Mouse (Mus musculus): ENCODE results near the gene Olfr11. TPM values are rescaled to one million over a fixed set of nuclear protein-coding genes. Genes with fewer than 3 reads are reported as not detected.

Olfr11 gene
- not detected for total RNA-seq (2023)

GRCm38 (mm10) chr13:21642418-21642817 lies at the start of gene Olfr11:
TSS of gene Olfr11 (minus strand) at chr13:21642518.

GRCm38 (mm10) chr13:21677305-21677704 lies 35.0 kb upstream of the Olfr11 start, which contains the start of gene Olfr1360:
TSS of gene Olfr1360 (minus strand) at chr13:21677405.

DNA sequence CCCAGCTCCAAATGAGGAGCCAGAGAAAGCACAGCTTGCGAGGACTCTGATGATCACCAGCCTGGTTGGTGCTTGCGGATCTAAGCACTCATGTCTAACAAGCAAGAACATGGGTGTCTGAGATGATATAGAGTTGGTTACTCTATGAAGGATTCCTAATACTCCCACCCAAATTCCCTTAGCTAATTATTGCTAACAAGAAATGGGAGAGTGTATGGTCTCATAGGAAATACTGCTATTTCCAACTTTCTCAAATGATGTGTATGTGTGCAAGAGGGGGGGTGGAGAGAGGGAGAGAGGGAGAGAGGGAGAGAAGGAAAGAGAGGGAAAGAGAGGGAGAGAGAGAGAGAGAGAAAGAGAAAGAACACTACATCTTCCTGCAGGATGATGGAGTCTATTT lies 21.0 kb upstream of the Olfr11 start, which contains the start of gene Olfr1361:
TSS of gene Olfr1361 (minus strand) at position 101 of the 400 bp plus-strand sequence.

DNA sequence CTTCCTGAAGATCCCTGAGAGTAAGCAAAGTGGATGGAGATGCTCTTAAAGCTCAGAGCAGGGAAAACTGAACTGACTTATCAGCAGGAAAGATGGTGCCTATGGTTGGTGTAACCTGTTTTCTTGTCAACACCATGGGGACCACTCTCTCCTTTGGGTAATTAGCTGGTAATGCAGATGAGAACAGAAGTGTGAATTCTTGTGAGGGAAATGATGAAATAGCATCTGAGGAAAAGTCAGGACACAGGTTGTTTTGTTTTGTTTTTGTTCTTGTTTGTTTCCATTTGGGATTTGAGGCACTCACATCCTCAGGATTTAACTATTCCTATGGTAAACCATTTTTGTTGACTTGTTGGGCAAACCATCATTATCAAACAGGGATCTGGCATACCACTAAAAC lies 28.4 kb downstream of the Olfr11 start, which contains the start of gene Olfr1362:
TSS of gene Olfr1362 (minus strand) at position 101 of the 400 bp plus-strand sequence.

Other genes starting within 250 kb of the Olfr11 start
- gene Zkscan3, start 239.8 kb downstream of the Olfr11 start, total RNA-seq (2023), result 47.9 TPM
- gene Pgbd1, start 201.5 kb downstream of the Olfr11 start, total RNA-seq (2023), result 0.38 TPM
- gene Zscan26, start 188.8 kb downstream of the Olfr11 start, total RNA-seq (2023), result 48.0 TPM
- not detected for gene Nkapl, start 174.0 kb downstream of the Olfr11 start, total RNA-seq (2023)
- gene Zkscan4, start 163.6 kb downstream of the Olfr11 start, total RNA-seq (2023), result not detected
- gene Gm10065, start 163.1 kb downstream of the Olfr11 start, total RNA-seq (2023), result not detected
- 3.8 TPM for gene AK157302, start 147.3 kb downstream of the Olfr11 start, total RNA-seq (2023)
- gene Gm11273, start 141.1 kb downstream of the Olfr11 start, total RNA-seq (2023), result 15.9 TPM
- 8.9 TPM for gene Zkscan8, start 111.4 kb downstream of the Olfr11 start, total RNA-seq (2023)
- not detected for gene Olfr1366, start 99.7 kb downstream of the Olfr11 start, total RNA-seq (2023)
- gene Olfr1535, start 82.6 kb downstream of the Olfr11 start, total RNA-seq (2023), result not detected
- not detected for gene Olfr1364, start 60.8 kb downstream of the Olfr11 start, total RNA-seq (2023)
- not detected for gene Olfr1362, start 28.5 kb downstream of the Olfr11 start, total RNA-seq (2023)
- gene Olfr1361, start 20.9 kb upstream of the Olfr11 start, total RNA-seq (2023), result not detected
- gene Olfr1360, start 34.9 kb upstream of the Olfr11 start, total RNA-seq (2023), result not detected
- not detected for gene Olfr1359, start 55.6 kb upstream of the Olfr11 start, total RNA-seq (2023)
- 38.5 TPM for gene Hist1h2bl, start 73.6 kb upstream of the Olfr11 start, total RNA-seq (2023)
- 23.2 TPM for gene Hist1h2ai, start 73.9 kb upstream of the Olfr11 start, total RNA-seq (2023)
- gene Hist1h3h, start 75.1 kb upstream of the Olfr11 start, total RNA-seq (2023), result 51.3 TPM
- gene Hist1h2bm, start 79.5 kb upstream of the Olfr11 start, total RNA-seq (2023), result 9.1 TPM
- gene Hist1h4j, start 92.5 kb upstream of the Olfr11 start, total RNA-seq (2023), result 8.5 TPM
- 192 TPM for gene Hist1h4k, start 108.0 kb upstream of the Olfr11 start, total RNA-seq (2023)
- 29.1 TPM for gene Hist1h2ak, start 111.3 kb upstream of the Olfr11 start, total RNA-seq (2023)
- gene Hist1h2bn, start 111.6 kb upstream of the Olfr11 start, total RNA-seq (2023), result 72.0 TPM
- 15.4 TPM for gene Hist1h1b, start 138.1 kb upstream of the Olfr11 start, total RNA-seq (2023)
- 103 TPM for gene Hist1h3i, start 140.9 kb upstream of the Olfr11 start, total RNA-seq (2023)
- gene Hist1h2an, start 144.7 kb upstream of the Olfr11 start, total RNA-seq (2023), result 12.5 TPM
- 14.0 TPM for gene Hist1h2bp, start 144.9 kb upstream of the Olfr11 start, total RNA-seq (2023)
- 25.5 TPM for gene Hist1h2bq, start 167.7 kb upstream of the Olfr11 start, total RNA-seq (2023)
- gene Hist1h2ao, start 167.9 kb upstream of the Olfr11 start, total RNA-seq (2023), result 52.1 TPM
- gene Hist1h4m, start 169.2 kb upstream of the Olfr11 start, total RNA-seq (2023), result 202 TPM
- gene Hist1h4n, start 189.7 kb upstream of the Olfr11 start, total RNA-seq (2023), result not detected
- 61.1 TPM for gene Hist1h2ap, start 191.0 kb upstream of the Olfr11 start, total RNA-seq (2023)
- 25.7 TPM for gene Hist1h2br, start 191.2 kb upstream of the Olfr11 start, total RNA-seq (2023)